Mouse (Mus musculus) myocyte (in vitro differentiated cells): ENCODE results near the gene Cep55.

Source experiments
- CEBPB ChIP-seq: IDR thresholded peaks from 2 replicates; pipeline ENCODE4 v1.6.1; 2011; ENCODE audit warnings: mild to moderate bottlenecking, moderate library complexity; ENCODE audit not compliant: poor library complexity, insufficient read depth, severe bottlenecking
- MAX ChIP-seq: IDR thresholded peaks from one replicate; pipeline ENCODE4 v1.6.1; 2011; ENCODE audit warnings: low read depth, mild to moderate bottlenecking, control low read depth
- MYOD1 ChIP-seq, 3 experiments: IDR thresholded peaks; one replicate each; pipeline ENCODE4 v1.6.1; 2011; ENCODE audit warnings: control low read depth in 2 of 3, low read depth in 2 of 3, mild to moderate bottlenecking in 2 of 3, moderate library complexity in 1 of 3; ENCODE audit not compliant: insufficient read length in 2 of 3, control insufficient read depth in 1 of 3
- MYOG ChIP-seq, 3 experiments: IDR thresholded peaks; one replicate each; pipeline ENCODE4 v1.6.1; 2011; ENCODE audit warnings: control low read depth in 2 of 3, low read depth in 2 of 3, mild to moderate bottlenecking in 2 of 3; ENCODE audit not compliant: insufficient read length in 2 of 3, control insufficient read depth in 1 of 3, insufficient read depth in 1 of 3
- POLR2A ChIP-seq: IDR thresholded peaks from one replicate; pipeline ENCODE4 v1.6.1; 2011; ENCODE audit warnings: low read depth, mild to moderate bottlenecking, control low read depth, moderate library complexity; ENCODE audit not compliant: insufficient read length
- POLR2AphosphoS2 ChIP-seq: IDR thresholded peaks from one replicate; pipeline ENCODE4 v1.6.1; 2011; ENCODE audit warnings: low read depth, control low read depth; ENCODE audit not compliant: insufficient read length
- SRF ChIP-seq: IDR thresholded peaks from one replicate; pipeline ENCODE4 v1.6.1; 2011; ENCODE audit warnings: low read depth; ENCODE audit not compliant: control insufficient read depth, insufficient read length
- USF1 ChIP-seq: IDR thresholded peaks from one replicate; pipeline ENCODE4 v1.6.1; 2011; ENCODE audit warnings: low read depth, mild to moderate bottlenecking, control low read depth, moderate library complexity

- no peak for TF ChIP-seq USF1
- TF ChIP-seq SRF = no peak
- no peak for TF ChIP-seq POLR2AphosphoS2
- no peak for TF ChIP-seq CEBPB
- TF ChIP-seq POLR2A = no peak
- no peak for TF ChIP-seq MAX
- TF ChIP-seq MYOG (IDR thresholded peaks at IDR 0.05; ENCODE audit: control insufficient read depth in 1 of 3, insufficient read depth in 1 of 3, insufficient read length in 2 of 3, low read depth in 2 of 3) = no peak
- no peak for TF ChIP-seq MYOD1 (IDR thresholded peaks at IDR 0.05; ENCODE audit: control insufficient read depth in 1 of 3, insufficient read length in 2 of 3, low read depth in 2 of 3)
Observed at GRCm38 (mm10) chr19:38038267-38038666, 16.5 kb upstream of the Cep55 start.
